In genomic region chr5:72168285-72168621, GRCm38 (mm10) we compare ENCODE assay signal across 7 mouse cellular contexts. TPM values are rescaled to one million over a fixed set of nuclear protein-coding genes. Genes with fewer than 3 reads are reported as not detected.
A peak's percentile ranks its signal among the peaks of the same experiment; 100 is the strongest.
DNase-seq lines count a peak whose midpoint lies in the region; ATAC-seq and TF ChIP-seq lines count a peak whose summit lies in the region.

No protein-coding gene starts in this region.

- no peaks in the 10 kb centered on the region for H3K27me3 ChIP-seq in lung, embryonic 14.5 days (ENCODE audit: insufficient read depth, low read length)
- no peaks in the 10 kb centered on the region for H3K27me3 ChIP-seq in forebrain, embryonic 11.5 days (ENCODE audit: control insufficient read depth, insufficient read depth, low read length)
- H3K27me3 ChIP-seq in limb, embryonic 11.5 days (ENCODE audit: control insufficient read depth, insufficient read depth, low read length), result no peaks in the 10 kb centered on the region
- H3K27me3 ChIP-seq in neural tube, embryonic 15.5 days (replicated peaks), result no peaks in the 10 kb centered on the region

- H3K4me3 ChIP-seq in lung, embryonic 14.5 days (ENCODE audit: low read depth, low read length), result peak overlapping the region; percentile 75
- peak overlapping the region; percentile 70 for H3K4me3 ChIP-seq in forebrain, embryonic 11.5 days (ENCODE audit: low read depth, low read length)
- no peak overlapping the region; the same call in 1 of the 2 replicates for H3K4me3 ChIP-seq in limb, embryonic 11.5 days (ENCODE audit: low read depth, low read length)
- H3K4me3 ChIP-seq in neural tube, embryonic 15.5 days (replicated peaks), result peak overlapping the region; percentile 74

- no peak overlapping the region for H3K9ac ChIP-seq in lung, embryonic 14.5 days
- H3K9ac ChIP-seq in forebrain, embryonic 11.5 days (ENCODE audit: low read length), result no peak overlapping the region
- H3K9ac ChIP-seq in limb, embryonic 11.5 days (ENCODE audit: low read length), result no peak overlapping the region
- no peak overlapping the region for H3K9ac ChIP-seq in neural tube, embryonic 15.5 days (replicated peaks)

- 0 out of 2 replicates have a peak overlapping the region, but pooled peaks have one; percentile 20 for H3K27ac ChIP-seq in lung, embryonic 14.5 days (ENCODE audit: low read depth)
- H3K27ac ChIP-seq in forebrain, embryonic 11.5 days (ENCODE audit: low read depth, low read length), result no peak overlapping the region
- no peak overlapping the region for H3K27ac ChIP-seq in limb, embryonic 11.5 days (replicated peaks; ENCODE audit: low read depth, low read length)
- no peak overlapping the region for H3K27ac ChIP-seq in neural tube, embryonic 15.5 days (replicated peaks)

- H3K36me3 ChIP-seq in lung, embryonic 14.5 days (ENCODE audit: insufficient read depth), result peaks cover 17% of the 10 kb centered on the region
- H3K36me3 ChIP-seq in forebrain, embryonic 11.5 days (ENCODE audit: control insufficient read depth, insufficient read depth, low read length), result no peaks in the 10 kb centered on the region
- H3K36me3 ChIP-seq in limb, embryonic 11.5 days (ENCODE audit: control insufficient read depth, insufficient read depth, low read length), result no peaks in the 10 kb centered on the region
- 0 out of 2 replicates have a peak, but pooled peaks cover 5% of the 10 kb centered on the region for H3K36me3 ChIP-seq in neural tube, embryonic 15.5 days

- no peak for DNase-seq in lung, embryonic 14.5 days
- DNase-seq in lung, adult 18-20 months, result no peak
- DNase-seq in forebrain, embryonic 11.5 days (ENCODE audit: low spot score), result no peak
- DNase-seq in limb, embryonic 11.5 days (ENCODE audit: low spot score), result no peak
- DNase-seq in left cerebral cortex, adult 9 months (ENCODE audit: low spot score in 2 of 2), result no peak
- no peak for DNase-seq in right cerebral cortex, postnatal 4 days

- TF ChIP-seq CTCF in lung, embryonic 14.5 days (IDR thresholded peaks at IDR 0.05; ENCODE audit: low read depth), result no peak

- no peaks in the 10 kb centered on the region for H3K9me3 ChIP-seq in lung, embryonic 14.5 days (ENCODE audit: low read depth, low read length)
- H3K9me3 ChIP-seq in forebrain, embryonic 11.5 days (ENCODE audit: control insufficient read depth, low read length), result no peaks in the 10 kb centered on the region
- H3K9me3 ChIP-seq in limb, embryonic 11.5 days (ENCODE audit: control insufficient read depth, low read length), result no peaks in the 10 kb centered on the region
- no peaks in the 10 kb centered on the region for H3K9me3 ChIP-seq in neural tube, embryonic 15.5 days (replicated peaks)

- H3K4me2 ChIP-seq in lung, embryonic 14.5 days, result peak overlapping the region; percentile 80
- H3K4me2 ChIP-seq in forebrain, embryonic 11.5 days (ENCODE audit: low read depth, low read length, severe bottlenecking), result peak overlapping the region; percentile 33; the same call in 1 of the 2 replicates
- H3K4me2 ChIP-seq in limb, embryonic 11.5 days (ENCODE audit: low read depth, severe bottlenecking), result peak overlapping the region; percentile 34; the same call in 1 of the 2 replicates
- H3K4me2 ChIP-seq in neural tube, embryonic 15.5 days, result peak overlapping the region; percentile 76

- peak; percentile 66 for ATAC-seq in lung, embryonic 14.5 days (ENCODE audit: insufficient read depth)
- ATAC-seq in forebrain, embryonic 11.5 days (replicated peaks; ENCODE audit: low FRiP score), result peak; percentile 76
- peak; percentile 58; the same call in 1 of the 2 replicates for ATAC-seq in limb, embryonic 11.5 days (ENCODE audit: insufficient number of reproducible peaks, low FRiP score, low TSS enrichment, low read depth)
- peak; percentile 65 for ATAC-seq in neural tube, embryonic 15.5 days (ENCODE audit: low FRiP score)

- H3K4me1 ChIP-seq in lung, embryonic 14.5 days (ENCODE audit: insufficient read depth), result peaks cover 5% of the 10 kb centered on the region; the same call in 1 of the 2 replicates
- 0 out of 2 replicates have a peak, but pooled peaks cover 4% of the 10 kb centered on the region for H3K4me1 ChIP-seq in forebrain, embryonic 11.5 days (replicated peaks; ENCODE audit: control insufficient read depth, insufficient read depth, low read length)
- H3K4me1 ChIP-seq in limb, embryonic 11.5 days (ENCODE audit: control insufficient read depth, insufficient read depth, low read length), result peaks cover 8% of the 10 kb centered on the region
- H3K4me1 ChIP-seq in neural tube, embryonic 15.5 days, result peaks cover 21% of the 10 kb centered on the region

- 0% methylated on average over 4 of the region's 4 CpGs for WGBS in lung, embryonic 14.5 days
- 0% methylated on average over 3 of the region's 4 CpGs for WGBS in forebrain, embryonic 11.5 days
- 0% methylated on average over 4 of the region's 4 CpGs for WGBS in limb, embryonic 11.5 days
- 0% methylated on average over 4 of the region's 4 CpGs for whole genome bisulfite sequencing in neural tube, embryonic 15.5 days

RNA-seq across cellular contexts. Expression of gene Commd8, which starts 0.3 kb away (rescaled TPM):
- polyA plus RNA-seq in lung, embryonic 14.5 days (2014; fragmentation: Nextera tagmentation; extraction: Ambion mirVana), result 122 and 128 TPM in 2 replicates
- 146 and 170 TPM in 2 replicates for polyA plus RNA-seq in forebrain, embryonic 11.5 days (2014; fragmentation: Nextera tagmentation; extraction: Ambion mirVana)
- polyA plus RNA-seq in limb, embryonic 11.5 days (2014; fragmentation: Nextera tagmentation; extraction: Ambion mirVana), result 165 and 170 TPM in 2 replicates
- polyA plus RNA-seq in neural tube, embryonic 15.5 days (2015; fragmentation: Nextera tagmentation; extraction: Ambion mirVana), result 142 and 152 TPM in 2 replicates
